Mouse (Mus musculus) urinary bladder, adult 2 months (tissue): ENCODE data around the gene Rab14. TPM values are rescaled to one million over a fixed set of nuclear protein-coding genes. Genes with fewer than 3 reads are reported as not detected.

Experiments used
- DNase-seq: peaks from one replicate; pipeline ENCODE4 v3.0.0; 2022; ENCODE audit warnings: low spot score
- polyA plus RNA-seq: library from polyadenylated mRNA; depleted of rRNA; stranded (reverse); fragments of >200 nt; gene quantifications from 2 replicates; pipeline ENCODE4 v1.2.3, GENCODE M21; 2012; rRNA removed

The Rab14 gene
- polyA plus RNA-seq, 1 experiment, result 145 TPM

DNA sequence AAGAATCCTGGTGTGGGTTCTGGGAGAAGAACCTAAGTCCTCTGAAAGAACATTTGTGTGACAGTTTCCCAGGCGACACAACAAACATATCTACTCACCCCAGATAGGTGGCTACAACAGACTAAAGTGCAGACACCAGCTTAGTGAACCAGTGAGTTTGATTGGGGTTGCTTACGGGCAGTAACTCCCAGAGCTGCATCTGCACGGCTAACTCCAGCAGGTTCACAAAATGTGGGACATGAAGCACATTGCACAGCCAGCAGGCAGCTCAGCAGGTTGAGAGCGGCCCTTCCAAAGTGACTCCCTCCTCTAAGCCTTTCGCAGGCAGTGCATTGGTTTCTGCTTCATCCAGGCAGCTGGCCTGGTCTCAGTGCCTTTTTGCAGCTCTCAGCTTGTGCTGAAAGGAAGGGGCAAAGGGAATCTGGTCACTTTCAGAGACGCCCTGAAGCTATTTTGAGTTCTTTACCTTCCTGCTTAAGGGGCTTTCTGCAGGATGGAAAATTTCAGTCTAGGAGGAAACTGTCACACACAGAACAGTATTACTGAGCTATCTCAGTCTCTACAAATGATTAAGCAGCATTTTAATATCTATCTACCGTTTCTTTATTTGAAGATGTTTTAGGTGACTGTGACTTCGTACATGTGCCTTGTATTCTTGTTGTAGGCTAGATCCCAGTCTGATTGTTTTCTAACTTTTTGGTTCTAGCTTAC, 46.9 kb downstream of the Rab14 start:
- no peak for DNase-seq

DNA sequence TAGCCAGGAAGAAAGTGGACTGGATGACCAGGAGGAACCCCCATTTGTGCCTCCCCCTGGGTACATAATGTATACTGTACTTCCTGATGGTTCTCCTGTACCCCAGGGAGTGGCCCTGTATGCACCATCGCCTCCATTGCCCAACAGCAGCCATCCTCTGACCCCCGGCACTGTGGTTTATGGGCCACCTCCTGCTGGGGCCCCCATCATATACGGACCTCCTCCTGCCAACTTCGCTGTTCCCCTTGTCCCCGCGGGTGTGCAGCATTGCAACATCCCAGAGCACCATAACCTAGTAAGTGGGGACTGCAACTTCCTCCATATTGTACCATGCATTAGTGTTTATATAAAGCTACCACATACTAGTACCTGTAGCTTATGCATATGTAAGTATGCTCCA, 47.7 kb downstream of the Rab14 start:
- no peak for DNase-seq

DNA sequence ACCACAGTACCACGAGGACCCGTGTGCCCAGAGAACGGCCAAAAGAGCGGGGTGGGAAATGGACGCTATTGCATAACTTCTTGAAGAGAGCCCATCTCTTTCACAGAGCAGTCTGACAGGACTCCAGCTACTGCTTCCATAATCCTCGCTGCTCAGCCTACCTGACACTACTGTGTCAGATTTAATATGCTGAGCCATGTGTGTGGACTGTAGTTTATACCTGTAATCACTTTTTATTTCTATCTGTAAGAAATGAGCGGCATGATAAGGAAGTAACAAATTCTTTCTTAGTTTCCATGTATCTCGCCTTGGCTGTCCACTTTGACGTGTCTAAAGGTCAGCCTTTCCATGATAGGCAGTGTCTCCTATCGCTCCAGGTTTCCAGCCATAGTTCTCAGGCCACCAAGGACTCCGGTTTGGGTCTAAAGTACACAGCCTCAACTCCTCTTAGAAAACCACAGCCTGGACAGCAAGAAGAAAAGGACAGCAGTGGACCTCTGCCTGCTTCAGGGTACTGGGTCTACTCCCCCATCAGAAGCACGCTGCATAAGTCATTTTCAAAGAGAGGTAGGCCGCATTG, 49.5 kb downstream of the Rab14 start:
- DNase-seq, result no peak

DNA sequence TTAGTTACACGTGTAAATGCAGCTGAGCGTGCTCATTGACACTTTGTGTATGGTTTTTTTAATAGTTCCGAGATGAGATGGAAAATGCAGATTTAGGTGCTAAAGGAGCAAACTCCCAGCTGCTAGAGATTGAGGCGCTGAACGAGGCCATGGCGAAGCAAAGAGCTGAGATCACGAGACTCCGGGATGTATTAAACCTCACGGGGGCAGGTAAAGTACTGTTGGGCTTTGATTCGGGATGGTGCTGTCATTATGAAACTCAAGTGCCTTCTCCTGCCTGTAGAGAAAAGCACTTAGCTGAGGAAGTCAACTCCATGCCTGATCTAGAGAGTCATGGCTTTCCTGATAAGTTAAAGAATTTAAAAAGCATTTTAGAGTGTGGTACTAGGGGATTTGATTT, 52.1 kb downstream of the Rab14 start:
- no peak for DNase-seq

DNA sequence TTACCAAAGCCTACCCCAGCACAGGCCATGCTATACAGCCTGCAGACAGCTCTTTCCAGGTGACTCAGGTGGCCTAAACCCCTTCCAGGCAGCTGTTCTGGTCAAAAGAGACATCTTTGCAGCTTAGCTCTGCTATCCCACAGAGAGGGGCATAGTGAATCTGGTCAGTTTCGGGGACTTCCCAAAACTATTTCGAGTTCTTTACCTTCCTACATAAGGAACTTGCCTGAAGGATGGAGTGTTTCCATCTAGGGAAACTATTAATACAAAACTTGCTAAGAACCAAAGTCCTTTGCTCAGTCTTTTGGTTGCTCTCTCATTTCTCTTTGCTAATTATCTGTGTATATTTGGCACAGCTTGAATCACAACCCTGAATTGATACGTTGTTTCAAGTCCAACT, 59.2 kb downstream of the Rab14 start:
- no peak for DNase-seq

DNA sequence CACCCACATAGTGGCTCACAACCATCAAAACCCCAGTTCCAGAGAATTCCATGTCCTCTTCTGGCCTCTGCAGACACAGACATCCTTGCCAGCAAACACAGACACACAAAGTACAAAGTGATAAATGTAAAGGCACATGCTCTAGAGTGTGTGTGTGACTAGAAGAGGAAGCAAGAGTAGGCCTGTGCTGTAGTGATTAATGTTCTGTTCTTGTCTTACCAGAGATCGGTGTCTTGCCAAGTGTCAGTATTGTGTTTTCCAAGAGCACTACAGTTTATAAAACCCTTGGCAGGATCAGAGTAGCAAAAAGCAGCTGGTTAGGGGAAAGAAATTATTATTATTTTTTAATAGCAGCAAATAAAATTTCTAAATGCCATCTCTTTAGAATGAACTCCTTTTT, 62.3 kb downstream of the Rab14 start:
- DNase-seq, result no peak

DNA sequence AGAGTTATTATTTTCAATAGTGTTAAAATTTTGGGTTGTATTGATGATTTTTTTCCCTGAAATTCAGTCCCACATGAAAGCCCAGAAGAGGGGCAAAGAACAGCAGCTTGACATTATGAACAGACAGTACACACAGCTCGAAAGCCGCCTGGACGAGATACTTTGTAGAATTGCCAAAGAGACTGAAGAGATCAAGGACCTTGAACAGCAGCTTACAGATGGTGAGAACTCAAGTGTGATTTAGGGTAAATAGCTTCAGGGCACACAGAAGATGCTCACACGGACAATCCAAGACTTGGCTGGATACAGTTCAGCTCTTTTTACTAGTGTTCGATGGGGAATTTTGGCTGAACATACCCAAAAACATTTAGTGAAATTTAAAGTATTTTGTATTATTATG, 67.0 kb downstream of the Rab14 start:
- DNase-seq, result no peak

DNA sequence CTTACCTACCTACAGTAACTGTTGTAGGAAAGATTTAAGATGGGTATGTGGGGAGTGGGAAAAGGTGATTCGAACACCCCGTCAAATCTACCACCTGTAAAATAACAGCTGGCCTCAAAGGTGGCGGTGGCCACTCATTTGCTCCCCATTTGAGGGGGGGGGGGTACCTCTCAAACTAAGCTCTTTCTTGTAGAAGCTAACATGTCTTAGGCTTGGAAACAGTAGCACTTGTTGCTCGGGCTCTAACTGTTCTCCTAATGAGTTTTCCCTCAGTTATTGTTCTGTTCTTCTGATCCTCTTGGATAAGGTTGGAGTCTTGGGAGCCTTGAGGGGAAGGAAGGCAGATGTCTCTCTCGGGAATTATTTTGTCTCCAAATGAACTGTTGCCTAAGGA, 68.3 kb downstream of the Rab14 start:
- no peak for DNase-seq

DNA sequence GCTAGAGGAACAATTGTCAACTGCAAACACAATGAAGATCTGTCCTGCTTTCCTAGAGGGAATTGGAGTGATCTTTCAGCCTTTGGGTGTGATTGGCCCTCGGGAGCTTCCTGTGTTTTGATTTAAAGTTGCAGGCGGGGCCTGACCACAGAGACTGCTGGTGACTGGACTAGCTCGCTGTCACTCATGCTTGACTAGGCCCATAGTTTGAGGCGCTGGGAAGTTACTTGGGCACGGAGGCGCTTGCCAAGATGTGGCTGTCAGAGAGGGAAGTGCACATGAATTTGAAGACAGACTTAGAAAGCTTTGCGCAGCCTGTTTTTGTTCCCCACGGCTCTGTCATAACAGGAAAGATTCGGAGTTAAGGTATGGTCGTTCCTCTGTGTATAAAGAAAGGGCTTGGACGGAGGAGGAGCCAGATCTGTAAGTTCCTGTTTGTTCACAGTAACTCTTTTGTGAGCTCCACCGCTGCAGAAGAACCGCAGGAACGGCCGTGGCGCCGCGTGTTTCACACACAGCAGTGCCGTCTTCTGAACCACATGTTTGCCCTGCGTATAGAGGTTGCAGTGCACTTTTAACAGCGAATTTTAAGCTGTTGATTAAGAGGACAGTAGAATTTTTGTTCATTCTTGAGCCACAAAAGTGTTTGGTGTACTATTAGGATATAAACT, 68.8 kb downstream of the Rab14 start:
- DNase-seq, result peak; percentile 83

DNA sequence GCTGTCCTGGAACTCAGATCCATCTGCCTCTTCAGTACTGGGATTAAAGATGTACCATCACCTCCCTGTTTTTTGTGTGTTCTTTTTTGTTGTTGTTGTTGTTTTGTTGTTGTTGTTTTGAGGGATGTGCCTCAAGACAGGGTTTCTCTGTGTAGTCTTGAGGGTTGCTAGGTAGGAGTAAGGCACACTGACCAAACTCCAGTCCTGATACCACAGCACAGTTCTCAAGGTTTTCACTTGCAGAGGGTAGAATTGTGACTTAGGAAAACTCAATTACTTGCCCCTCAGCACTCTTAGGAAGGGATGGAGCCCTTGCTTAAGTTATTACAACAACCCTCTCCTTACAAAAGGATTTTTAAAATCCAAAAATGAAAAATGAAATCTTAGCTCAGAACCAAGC, 69.4 kb downstream of the Rab14 start:
- DNase-seq, result no peak

Other genes starting within 250 kb of the Rab14 start
- 5.9 and 6.6 TPM in 2 replicates for gene Traf1, start 239.3 kb downstream of the Rab14 start, polyA plus RNA-seq
- 0.40 and 0.56 TPM in 2 replicates for gene Hc, start 139.7 kb downstream of the Rab14 start, polyA plus RNA-seq
- gene AI182371, start 99.6 kb downstream of the Rab14 start, polyA plus RNA-seq, result 1.0 and 1.4 TPM in 2 replicates
- 20.8 and 23.7 TPM in 2 replicates for gene Cntrl, start 91.6 kb downstream of the Rab14 start, polyA plus RNA-seq
- 4,184 and 4,255 TPM in 2 replicates for gene Gsn, start 55.3 kb upstream of the Rab14 start, polyA plus RNA-seq
- gene Stom, start 135.9 kb upstream of the Rab14 start, polyA plus RNA-seq, result 67.9 and 82.5 TPM in 2 replicates
- not detected in 2 replicates for gene 4930568D16Rik, start 166.6 kb upstream of the Rab14 start, polyA plus RNA-seq
- gene 4930402F06Rik, start 196.1 kb upstream of the Rab14 start, polyA plus RNA-seq, result not detected in 2 replicates